10 mouse cellular contexts compared by ENCODE assay signal in the genomic region with DNA sequence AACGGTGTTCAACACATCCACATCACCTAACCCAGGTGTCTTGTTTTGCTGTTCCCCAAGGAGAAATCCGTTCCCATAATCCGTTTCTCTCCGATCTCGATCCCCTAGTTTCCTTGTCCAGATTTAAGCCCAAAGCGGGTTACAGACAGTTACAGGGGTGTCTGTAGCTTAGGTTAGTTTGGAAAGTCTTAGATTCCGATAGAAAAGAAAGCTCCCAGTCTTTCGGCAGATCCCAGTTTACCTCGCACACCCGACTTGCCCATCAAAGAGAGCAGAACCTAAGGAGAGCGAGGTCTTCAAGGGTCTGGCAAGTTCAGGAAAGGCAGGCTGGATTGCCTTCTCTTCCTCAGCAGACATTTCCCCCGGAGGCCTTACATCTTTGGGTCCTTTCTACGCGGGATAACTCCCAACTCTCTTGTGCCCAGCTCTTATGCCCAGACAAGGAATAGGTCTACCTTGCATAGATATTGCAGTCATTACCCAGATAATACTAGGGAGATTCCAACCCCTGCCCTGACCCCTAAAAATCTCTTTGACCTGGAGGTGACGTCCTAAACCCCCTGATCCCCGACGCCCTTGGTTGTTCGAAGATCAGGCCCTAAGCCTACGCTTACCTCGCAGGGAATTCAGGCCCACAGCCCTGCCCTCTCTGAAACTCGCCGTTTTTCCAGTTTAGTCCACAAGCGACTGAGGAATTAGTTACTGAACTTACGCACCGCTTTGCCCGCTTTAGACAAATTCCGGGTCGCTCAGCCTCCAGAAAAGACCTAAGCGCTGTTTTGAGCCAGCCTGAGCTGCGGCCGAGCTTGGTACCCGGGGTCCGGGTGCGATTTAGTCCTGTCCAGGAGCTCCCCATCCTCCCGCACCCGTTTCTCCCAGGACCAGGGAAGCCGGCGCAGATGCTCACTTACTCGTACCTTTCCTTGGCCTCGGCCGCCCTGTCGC. TPM values are rescaled to one million over a fixed set of nuclear protein-coding genes. Genes with fewer than 3 reads are reported as not detected.
DNase-seq lines count a peak whose midpoint lies in the region; ATAC-seq and TF ChIP-seq lines count a peak whose summit lies in the region.
"Had no signal": no experiment of that assay in that cellular context is flagged by ENCODE, and none has a peak within 500 bp of the region (broad histone marks: within the 10 kb centered on the region; RNA-seq: fewer than 3 reads in every experiment).

No protein-coding gene starts in this region.

- peak; percentile 47 for DNase-seq in liver, embryonic 11.5 days (ENCODE audit: low spot score)
- DNase-seq in liver = no peak
- DNase-seq in kidney, postnatal 4 days = peak; percentile 19 to 49
- peak; percentile 32 for DNase-seq in retina, embryonic 14.5 days (ENCODE audit: low spot score)
- no peak for DNase-seq in urinary bladder, postnatal 4 days (ENCODE audit: low spot score in 2 of 2)
- DNase-seq in c-Kit-positive CD71-positive TER-119-positive erythroid progenitor cells, embryonic 14.5 days (ENCODE audit: low spot score) = no peak
- no peak for DNase-seq in cerebellum, adult 11-12 months
- DNase-seq: cerebellum, postnatal 36 days had no signal

- no peaks in the 10 kb centered on the region for H3K9me3 ChIP-seq in liver, embryonic 11.5 days (ENCODE audit: control insufficient read depth, low read length)

- H3K4me3 ChIP-seq in liver, embryonic 11.5 days (ENCODE audit: low read depth, low read length) = peak overlapping the region; percentile 47
- peak overlapping the region; percentile 50 for H3K4me3 ChIP-seq in embryonic fibroblast, embryonic 13.5 days (ENCODE audit: insufficient read depth, low read length)

- H3K36me3 ChIP-seq in liver, embryonic 11.5 days (ENCODE audit: control insufficient read depth, insufficient read depth, low read length) = no peaks in the 10 kb centered on the region

- H3K27ac ChIP-seq in liver, embryonic 11.5 days (ENCODE audit: low read depth, low read length) = no peak overlapping the region
- no peak overlapping the region for H3K27ac ChIP-seq in embryonic fibroblast, embryonic 13.5 days (ENCODE audit: insufficient read depth, low read length)

- 2% methylated on average over 42 of the region's 42 CpGs for WGBS in liver, embryonic 11.5 days

- H3K4me1 ChIP-seq in liver, embryonic 11.5 days (replicated peaks; ENCODE audit: control insufficient read depth, insufficient read depth, low read length) = peaks cover 5% of the 10 kb centered on the region
- no peaks in the 10 kb centered on the region; the same call in 1 of the 2 replicates for H3K4me1 ChIP-seq in embryonic fibroblast, embryonic 13.5 days (ENCODE audit: control insufficient read depth, insufficient read depth, low read length)

- no peak for ATAC-seq in liver, embryonic 11.5 days (replicated peaks; ENCODE audit: low FRiP score)

- TF ChIP-seq POLR2A in embryonic fibroblast, embryonic 13.5 days (IDR thresholded peaks at IDR 0.05; ENCODE audit: low read depth, low read length) = no peak

- no peak for TF ChIP-seq CTCF in embryonic fibroblast, embryonic 13.5 days (IDR thresholded peaks at IDR 0.05; ENCODE audit: borderline replicate concordance, insufficient read depth, low read length)

- H3K9ac ChIP-seq in liver, embryonic 11.5 days (ENCODE audit: low read depth, low read length) = no peak overlapping the region

- peaks cover 99% of the 10 kb centered on the region for H3K27me3 ChIP-seq in liver, embryonic 11.5 days (replicated peaks; ENCODE audit: control insufficient read depth, insufficient read depth, low read length)

- H3K4me2 ChIP-seq in liver, embryonic 11.5 days = peak overlapping the region; percentile 59

RNA-seq across cellular contexts. Expression of a gene that starts 1.3 kb away (rescaled TPM):
- 0.69 and 1.0 TPM in 2 replicates for polyA plus RNA-seq in liver, embryonic 11.5 days (2014; fragmentation: Nextera tagmentation; extraction: Ambion mirVana)
- polyA plus RNA-seq in embryonic fibroblast, embryonic 13.5 days (2011; ENCODE audit: insufficient read length, low read depth, missing spikeins) = 5.0 and 8.9 TPM in 2 replicates
- polyA plus RNA-seq: small intestine, adult 2 months had no signal

Comparison
In these comparisons a context has a peak if more than half of its experiments do, and no peak if none do; other contexts are left out.
1. DNase-seq: peak in liver, embryonic 11.5 days (single experiment), kidney, postnatal 4 days (2 of 2) and retina, embryonic 14.5 days (single experiment); none in liver (single experiment), urinary bladder, postnatal 4 days (0 of 2), c-Kit-positive CD71-positive TER-119-positive erythroid progenitor cells, embryonic 14.5 days (single experiment) and cerebellum, adult 11-12 months (single experiment).